Mouse (Mus musculus) neural tube, embryonic 13.5 days (tissue): Measurements from ENCODE around the gene 2300003K06Rik. TPM values are rescaled to one million over a fixed set of nuclear protein-coding genes. Genes with fewer than 3 reads are reported as not detected.
"Not testable (repeated sequence)": the region's sequence is repeated elsewhere in the genome, so short reads cannot be mapped to it uniquely, and the experiment has no call there.

ENCODE experiments used
- ATAC-seq: fragments of 200-750 bp; cut with Nextera tagmentation; 2 replicates; pipeline ENCODE4 v1.8.0; 2017; ENCODE audit warnings: low read depth, mild to moderate bottlenecking, moderate TSS enrichment, moderate library complexity
- H3K27ac ChIP-seq: fragments of 300-500 bp; sonication (generic); replicated peaks from 2 replicates; pipeline ENCODE4 v1.5.1; 2015; ENCODE audit warnings: moderate library complexity, mild to moderate bottlenecking, inconsistent platforms
- H3K27me3 ChIP-seq: fragments of 300-500 bp; sonication (generic); 2 replicates; pipeline ENCODE4 v1.6.1; 2015; ENCODE audit warnings: mild to moderate bottlenecking, inconsistent platforms
- H3K36me3 ChIP-seq: fragments of 300-500 bp; sonication (generic); 2 replicates; pipeline ENCODE4 v1.6.1; 2015; ENCODE audit warnings: mild to moderate bottlenecking, inconsistent platforms
- H3K4me1 ChIP-seq: fragments of 300-500 bp; sonication (generic); replicated peaks from 2 replicates; pipeline ENCODE4 v1.6.1; 2015; ENCODE audit warnings: inconsistent platforms
- H3K4me2 ChIP-seq: fragments of 300-500 bp; sonication (generic); 2 replicates; pipeline ENCODE4 v1.6.1; 2015; ENCODE audit warnings: inconsistent platforms, mild to moderate bottlenecking, moderate library complexity
- H3K4me3 ChIP-seq: fragments of 300-500 bp; sonication (generic); 2 replicates; pipeline ENCODE4 v1.5.1; 2015; ENCODE audit warnings: mild to moderate bottlenecking, inconsistent platforms
- H3K9ac ChIP-seq: fragments of 300-500 bp; sonication (generic); 2 replicates; pipeline ENCODE4 v1.6.1; 2015; ENCODE audit warnings: moderate library complexity, mild to moderate bottlenecking, inconsistent platforms
- H3K9me3 ChIP-seq: fragments of 300-500 bp; sonication (generic); 2 replicates; pipeline ENCODE4 v1.6.1; 2016; ENCODE audit warnings: inconsistent platforms
- WGBS: fragments of 180-500 bp; shearing (Covaris S2); methylation state at CpG from one replicate; pipeline ENCODE4 v1.1.7; 2015; 5-methylcytosine and 5-hydroxymethylcytosine counted together
- polyA plus RNA-seq: library from polyadenylated mRNA; unstranded; fragments of >200 nt; fragmentation: Nextera tagmentation; extraction: Ambion mirVana; gene quantifications from 2 replicates; pipeline ENCODE4 v1.2.1, GENCODE M21; 2015

2300003K06Rik gene
- polyA plus RNA-seq, 1 experiment from 2014 or later, result not detected

DNA sequence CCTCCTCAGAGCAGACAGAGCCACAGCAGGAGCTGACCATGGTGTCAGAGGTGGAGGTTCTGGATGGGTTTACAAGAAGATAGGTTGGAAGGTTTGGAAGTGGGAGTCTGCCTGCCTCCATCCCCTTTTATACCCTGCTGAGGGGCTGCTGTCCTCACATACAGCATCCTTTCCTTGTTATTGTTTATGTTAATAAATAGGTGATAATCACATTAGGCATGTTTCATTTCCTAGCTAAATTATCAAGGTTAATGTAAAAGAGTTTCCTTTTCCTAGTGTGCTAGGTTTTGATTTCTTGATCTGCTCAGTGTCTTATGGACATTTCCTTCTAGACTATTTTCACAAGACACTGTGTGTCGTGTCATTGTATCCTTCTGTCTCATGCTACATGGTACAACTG is 39.0 kb downstream of the 2300003K06Rik start, which contains the start of gene Gm11569:
Gene Gm11569, minus strand, starts transcription at position 101 of the 400 bp plus-strand sequence.
- not testable (repeated sequence) for H3K36me3 ChIP-seq, H3K27ac ChIP-seq, H3K4me1 ChIP-seq, ATAC-seq, H3K4me2 ChIP-seq, H3K9me3 ChIP-seq, H3K4me3 ChIP-seq, H3K9ac ChIP-seq, H3K27me3 ChIP-seq
- WGBS, result no CpG with 5 or more reads among the region's 1 CpGs

DNA sequence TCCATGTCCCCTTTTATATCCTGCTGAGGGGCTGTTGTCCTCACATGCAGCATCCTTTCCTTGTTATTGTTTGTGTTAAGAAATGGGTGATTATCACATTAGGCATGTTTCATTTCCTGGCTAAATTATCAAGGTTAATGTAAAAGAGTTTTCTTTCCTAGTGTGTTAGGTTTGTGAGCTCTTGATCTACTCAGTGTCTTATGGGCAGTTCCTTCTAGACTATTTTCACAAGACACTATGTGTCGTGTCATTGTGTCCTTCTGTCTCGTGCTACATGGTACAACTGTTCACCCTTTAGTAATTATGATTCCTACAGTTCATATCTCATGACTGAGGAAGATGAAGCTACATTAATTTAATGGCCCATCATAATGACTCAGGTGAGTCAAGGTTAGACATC is 44.5 kb downstream of the 2300003K06Rik start, which contains the start of gene Gm11596:
Gene Gm11596, minus strand, starts transcription at position 101 of the 400 bp plus-strand sequence.
- no peaks in the 10 kb centered on the region for H3K36me3 ChIP-seq
- no peaks in the 10 kb centered on the region for H3K27me3 ChIP-seq
- 87% methylated on average over 2 of the region's 2 CpGs for WGBS
- no peak within 1 kb of the TSS for H3K4me2 ChIP-seq
- H3K4me3 ChIP-seq, result no peak within 1 kb of the TSS
- H3K9me3 ChIP-seq, result no peaks in the 10 kb centered on the region
- H3K9ac ChIP-seq, result no peak within 1 kb of the TSS
- no peak for ATAC-seq
- H3K4me1 ChIP-seq, result no peaks in the 10 kb centered on the region
- H3K27ac ChIP-seq, result no peak within 1 kb of the TSS

Other genes with a start within 250 kb of the 2300003K06Rik start
- gene Krtap1-3, start 246.7 kb downstream of the 2300003K06Rik start, polyA plus RNA-seq, result not detected in 2 replicates
- gene Krtap9-3, start 240.0 kb downstream of the 2300003K06Rik start, polyA plus RNA-seq, result not detected in 2 replicates
- gene Gm11938, start 234.8 kb downstream of the 2300003K06Rik start, polyA plus RNA-seq, result not detected in 2 replicates
- not detected in 2 replicates for gene Gm11937, start 227.9 kb downstream of the 2300003K06Rik start, polyA plus RNA-seq
- gene Krtap2-4, start 223.2 kb downstream of the 2300003K06Rik start, polyA plus RNA-seq, result not detected in 2 replicates
- not detected in 2 replicates for gene Gm11562, start 217.6 kb downstream of the 2300003K06Rik start, polyA plus RNA-seq
- not detected in 2 replicates for gene Krtap4-1, start 209.8 kb downstream of the 2300003K06Rik start, polyA plus RNA-seq
- not detected in 2 replicates for gene Krtap4-2, start 203.0 kb downstream of the 2300003K06Rik start, polyA plus RNA-seq
- gene Krtap4-7, start 194.0 kb downstream of the 2300003K06Rik start, polyA plus RNA-seq, result not detected in 2 replicates
- not detected in 2 replicates for gene Gm11555, start 187.8 kb downstream of the 2300003K06Rik start, polyA plus RNA-seq
- not detected in 2 replicates for gene Gm11563, start 179.1 kb downstream of the 2300003K06Rik start, polyA plus RNA-seq
- not detected in 2 replicates for gene Krtap4-6, start 172.1 kb downstream of the 2300003K06Rik start, polyA plus RNA-seq
- not detected in 2 replicates for gene Gm14190, start 147.3 kb downstream of the 2300003K06Rik start, polyA plus RNA-seq
- not detected in 2 replicates for gene Gm14180, start 103.8 kb downstream of the 2300003K06Rik start, polyA plus RNA-seq
- not detected in 2 replicates for gene Gm11595, start 65.2 kb downstream of the 2300003K06Rik start, polyA plus RNA-seq
- not detected in 2 replicates for gene Krtap4-8, start 57.4 kb downstream of the 2300003K06Rik start, polyA plus RNA-seq
- not detected in 2 replicates for gene Krtap4-9, start 52.9 kb downstream of the 2300003K06Rik start, polyA plus RNA-seq
- gene Gm11596, start 44.6 kb downstream of the 2300003K06Rik start, polyA plus RNA-seq, result not detected in 2 replicates
- not detected in 2 replicates for gene Gm11569, start 39.1 kb downstream of the 2300003K06Rik start, polyA plus RNA-seq
- not detected in 2 replicates for gene Gm11554, start 33.6 kb downstream of the 2300003K06Rik start, polyA plus RNA-seq
- gene Krtap4-13, start 28.2 kb downstream of the 2300003K06Rik start, polyA plus RNA-seq, result not detected in 2 replicates
- not detected in 2 replicates for gene Gm11564, start 22.4 kb downstream of the 2300003K06Rik start, polyA plus RNA-seq
- not detected in 2 replicates for gene Krtap4-16, start 13.5 kb upstream of the 2300003K06Rik start, polyA plus RNA-seq
- not detected in 2 replicates for gene Gm11568, start 19.9 kb upstream of the 2300003K06Rik start, polyA plus RNA-seq
- gene Gm11559, start 26.4 kb upstream of the 2300003K06Rik start, polyA plus RNA-seq, result not detected in 2 replicates
- not detected in 2 replicates for gene Krtap9-1, start 35.3 kb upstream of the 2300003K06Rik start, polyA plus RNA-seq
- not detected in 2 replicates for gene Gm11567, start 41.1 kb upstream of the 2300003K06Rik start, polyA plus RNA-seq
- not detected in 2 replicates for gene Krtap31-1, start 69.9 kb upstream of the 2300003K06Rik start, polyA plus RNA-seq
- not detected in 2 replicates for gene Gm11565, start 76.7 kb upstream of the 2300003K06Rik start, polyA plus RNA-seq
- not detected in 2 replicates for gene Krtap31-2, start 98.2 kb upstream of the 2300003K06Rik start, polyA plus RNA-seq
- not detected in 2 replicates for gene Krtap9-5, start 110.4 kb upstream of the 2300003K06Rik start, polyA plus RNA-seq
- gene Krtap29-1, start 141.0 kb upstream of the 2300003K06Rik start, polyA plus RNA-seq, result not detected in 2 replicates
- gene Krtap16-1, start 148.5 kb upstream of the 2300003K06Rik start, polyA plus RNA-seq, result not detected in 2 replicates
- gene Krtap17-1, start 155.9 kb upstream of the 2300003K06Rik start, polyA plus RNA-seq, result 0.55 TPM in 1 of 2 replicates, not detected in the other
- gene Krt33a, start 178.1 kb upstream of the 2300003K06Rik start, polyA plus RNA-seq, result not detected in 2 replicates
- not detected in 2 replicates for gene Krt33b, start 191.8 kb upstream of the 2300003K06Rik start, polyA plus RNA-seq
- gene Krt34, start 203.5 kb upstream of the 2300003K06Rik start, polyA plus RNA-seq, result not detected in 2 replicates
- not detected in 2 replicates for gene Krt31, start 212.5 kb upstream of the 2300003K06Rik start, polyA plus RNA-seq